Mouse (Mus musculus): ENCODE measurements at regions not wholly inside any gene's neighbourhood (a gene's known extent, or its start where the extent isn't known, plus 50 kb on each side); places are given as distances from the start of the nearest gene placed in this dataset.

DNA sequence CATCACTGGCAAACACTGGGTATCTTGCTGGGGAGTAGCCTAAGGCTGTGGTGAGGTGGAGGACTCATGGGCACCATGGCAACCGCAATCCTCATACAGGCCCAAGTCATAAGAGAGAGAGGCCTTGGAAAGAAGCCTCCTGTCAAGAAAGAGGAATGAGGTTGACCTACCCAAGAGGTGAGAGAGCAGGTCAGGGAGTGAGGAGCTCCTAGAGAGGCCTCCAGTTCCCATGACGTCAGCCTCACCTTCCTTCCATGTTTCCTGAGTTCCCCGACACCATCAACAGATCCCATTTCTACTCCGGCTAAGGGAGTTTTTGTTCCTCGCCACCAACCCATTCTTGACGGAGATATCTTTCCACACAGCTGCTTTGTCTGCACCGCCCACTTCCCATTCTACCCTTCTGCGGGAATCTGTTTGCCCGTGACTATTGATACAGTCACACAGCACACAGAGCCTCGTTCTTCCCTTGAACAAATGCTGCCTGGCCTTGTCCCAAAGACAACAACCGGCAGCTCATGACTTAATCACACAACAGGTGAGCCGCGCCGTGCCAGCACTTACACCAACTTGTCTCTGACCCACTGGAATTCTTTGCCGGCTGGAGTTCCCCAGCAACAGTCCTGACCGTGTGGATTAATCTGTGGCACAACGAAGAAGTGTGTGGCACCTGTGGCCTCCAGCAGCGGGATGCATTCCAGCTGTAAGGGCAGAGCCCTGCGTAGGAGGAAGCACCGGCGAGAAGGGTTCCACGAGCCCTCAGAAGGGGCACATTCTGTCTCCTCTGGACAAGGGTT, 111.8 kb upstream of the Rreb1 start:
- TF ChIP-seq CTCF (IDR thresholded peaks at IDR 0.05; ENCODE audit: low read depth), result no peak
- no peak for TF ChIP-seq EP300 (optimal IDR thresholded peaks at IDR 0.05)

All from stomach, postnatal 0 days (tissue).